Mouse (Mus musculus): Measurements from ENCODE around the gene Atxn1.

DNA sequence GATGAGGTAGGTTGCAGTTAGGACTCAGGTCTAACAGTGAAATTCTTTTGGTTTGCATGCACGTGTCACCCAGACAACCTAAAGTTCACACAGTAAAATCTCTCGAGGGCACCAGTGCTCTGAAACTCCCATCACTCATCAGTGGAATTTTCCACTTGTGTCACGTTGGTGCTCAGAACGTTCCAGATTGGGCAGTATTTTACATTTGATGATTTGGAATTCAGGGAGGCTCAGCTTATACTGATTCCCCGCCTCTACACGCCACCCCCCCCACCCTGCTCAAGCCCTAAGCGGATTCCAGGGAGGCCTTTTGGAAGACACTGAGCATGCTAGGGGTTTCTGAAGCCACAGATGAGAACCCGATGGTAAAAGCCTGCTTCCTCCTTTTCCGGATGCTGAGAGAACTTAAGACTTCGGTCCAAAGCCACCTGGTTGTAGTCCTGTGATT is 81.0 kb downstream of the Atxn1 start:
- no peak for TF ChIP-seq POLR2A (IDR thresholded peaks at IDR 0.05; ENCODE audit: insufficient read length, low read depth)
- TF ChIP-seq TCF12 (IDR thresholded peaks at IDR 0.05; ENCODE audit: insufficient read depth, poor library complexity, severe bottlenecking): no peak
- TF ChIP-seq POLR2AphosphoS2 (IDR thresholded peaks at IDR 0.05; ENCODE audit: insufficient read length, low read depth): no peak
- no peak for TF ChIP-seq MAX (IDR thresholded peaks at IDR 0.05; ENCODE audit: low read depth)

Measured in myocyte (in vitro differentiated cells).